Mouse (Mus musculus): Measurements from ENCODE around the gene Ing4. TPM values are rescaled to one million over a fixed set of nuclear protein-coding genes. Genes with fewer than 3 reads are reported as not detected.
"Not testable (repeated sequence)": the region's sequence is repeated elsewhere in the genome, so short reads cannot be mapped to it uniquely, and the experiment has no call there.

Ing4 gene
- total RNA-seq, 2 experiments from 2014 or later, result 55.2 to 63.9 TPM

GRCm38 (mm10) chr6:125038666-125039065 is 894 bp upstream of the Ing4 start:
- intact Hi-C loops (cut with DNase I), result loop anchor here (1.0 kb wide), 1 partner anchor 29 kb away; the partner anchor contains the start of gene Zfp384
- DNase-seq (ENCODE audit: low spot score in 2 of 2), result no peak

- intact Hi-C loops (cut with DNase I), result loop anchor here (1.0 kb wide), 1 partner anchor 30 kb away; the partner anchor contains the start of gene Zfp384
- DNase-seq (ENCODE audit: low spot score in 2 of 2), result no peak
Observed at GRCm38 (mm10) chr6:125039131-125039530, 429 bp upstream of the Ing4 start.

GRCm38 (mm10) chr6:125040221-125040620 is 661 bp downstream of the Ing4 start:
- no peak for DNase-seq (ENCODE audit: low spot score in 2 of 2)
- intact Hi-C loops (cut with DNase I), result no loop called here

- intact Hi-C loops (cut with DNase I), result no loop called here
- no peak for DNase-seq (ENCODE audit: low spot score in 2 of 2)
Observed at GRCm38 (mm10) chr6:125041047-125041446, 1.5 kb downstream of the Ing4 start.

GRCm38 (mm10) chr6:125042081-125042480 is 2.5 kb downstream of the Ing4 start:
- intact Hi-C loops (cut with DNase I), result no loop called here

GRCm38 (mm10) chr6:125046691-125047090 is 7.1 kb downstream of the Ing4 start:
- DNase-seq (ENCODE audit: low spot score in 2 of 2), result peak; percentile 57 to 70
- intact Hi-C loops (cut with DNase I), result loop anchor here (2.0 kb wide), 1 partner anchor 38 kb away; no protein-coding TSS in a partner anchor

More at GRCm38 (mm10) chr6:125042081-125042480, 2.5 kb downstream of the Ing4 start:
- no peak for DNase-seq (ENCODE audit: low spot score in 2 of 2)

GRCm38 (mm10) chr6:125049678-125050077 is 10.1 kb downstream of the Ing4 start, which contains the start of gene Acrbp:
Gene Acrbp, plus strand, starts transcription at chr6:125049689.
- DNase-seq (ENCODE audit: low spot score in 2 of 2), result no peak
- intact Hi-C loops (cut with DNase I), result no loop called here

- no peak for DNase-seq (ENCODE audit: low spot score in 2 of 2)
Observed at GRCm38 (mm10) chr6:125051237-125051636, 11.7 kb downstream of the Ing4 start.

GRCm38 (mm10) chr6:125061493-125061892 is 21.9 kb downstream of the Ing4 start:
- no peak for DNase-seq (ENCODE audit: low spot score in 2 of 2)
- intact Hi-C loops (cut with DNase I), result no loop called here

More at GRCm38 (mm10) chr6:125051237-125051636, 11.7 kb downstream of the Ing4 start:
- intact Hi-C loops (cut with DNase I), result no loop called here

GRCm38 (mm10) chr6:125062511-125062910 is 23.0 kb downstream of the Ing4 start:
- DNase-seq (ENCODE audit: low spot score in 2 of 2), result no peak
- intact Hi-C loops (cut with DNase I), result no loop called here

GRCm38 (mm10) chr6:125063906-125064305 is 24.3 kb downstream of the Ing4 start:
- no peak for DNase-seq (ENCODE audit: low spot score in 2 of 2)
- intact Hi-C loops (cut with DNase I), result no loop called here

- DNase-seq (ENCODE audit: low spot score in 2 of 2); intact Hi-C loops (cut with DNase I): not testable (repeated sequence)
Observed at GRCm38 (mm10) chr6:125065223-125065622, 25.7 kb downstream of the Ing4 start.

GRCm38 (mm10) chr6:125067571-125067995 is 28.0 kb downstream of the Ing4 start, which contains the start of gene Lpar5:
Gene Lpar5, plus strand, starts transcription at chr6:125067920.
- intact Hi-C loops (cut with DNase I), result no loop called here
- DNase-seq (ENCODE audit: low spot score in 2 of 2), result no peak

- intact Hi-C loops (cut with DNase I), result no loop called here
- DNase-seq (ENCODE audit: low spot score in 2 of 2), result no peak
Observed at GRCm38 (mm10) chr6:125071170-125071895, 31.8 kb downstream of the Ing4 start.

GRCm38 (mm10) chr6:125071896-125072279 is 32.3 kb downstream of the Ing4 start:
- peak; percentile 47 to 50 for DNase-seq (ENCODE audit: low spot score in 2 of 2)
- intact Hi-C loops (cut with DNase I), result no loop called here

GRCm38 (mm10) chr6:125073825-125074224 is 34.3 kb downstream of the Ing4 start:
- no peak for DNase-seq (ENCODE audit: low spot score in 2 of 2)
- intact Hi-C loops (cut with DNase I), result no loop called here

- no peak for DNase-seq (ENCODE audit: low spot score in 2 of 2)
- intact Hi-C loops (cut with DNase I), result loop anchor here (5.0 to 10.0 kb wide), 3 partner anchors 77 to 227 kb away; partner anchors contain the start of genes Mlf2, P3h3 and Zfp384
Observed at GRCm38 (mm10) chr6:125081394-125081793, 41.8 kb downstream of the Ing4 start.

- DNase-seq (ENCODE audit: low spot score in 2 of 2), result peak; percentile 78 to 79
- intact Hi-C loops (cut with DNase I), result loop anchor here (5.0 to 10.0 kb wide), 3 partner anchors 77 to 227 kb away; partner anchors contain the start of genes Mlf2, P3h3 and Zfp384
Observed at GRCm38 (mm10) chr6:125081797-125082560, 42.4 kb downstream of the Ing4 start.

- no peak for DNase-seq (ENCODE audit: low spot score in 2 of 2)
- intact Hi-C loops (cut with DNase I), result loop anchor here (5.0 to 10.0 kb wide), 3 partner anchors 78 to 228 kb away; partner anchors contain the start of genes Mlf2, P3h3 and Zfp384
Observed at GRCm38 (mm10) chr6:125082801-125083386, 43.3 kb downstream of the Ing4 start.

- DNase-seq (ENCODE audit: low spot score in 2 of 2), result peak; percentile 32 to 54
- intact Hi-C loops (cut with DNase I), result loop anchor here (2.0 to 10.0 kb wide), 4 partner anchors 38 to 230 kb away; partner anchors contain the start of genes Mlf2, P3h3 and Zfp384
Observed at GRCm38 (mm10) chr6:125084424-125084823, 44.9 kb downstream of the Ing4 start.
